Mouse (Mus musculus): ENCODE results near the gene Acsm5. TPM values are rescaled to one million over a fixed set of nuclear protein-coding genes. Genes with fewer than 3 reads are reported as not detected.

Gene Acsm5
- total and polyA plus RNA-seq, 3 experiments: not detected

DNA sequence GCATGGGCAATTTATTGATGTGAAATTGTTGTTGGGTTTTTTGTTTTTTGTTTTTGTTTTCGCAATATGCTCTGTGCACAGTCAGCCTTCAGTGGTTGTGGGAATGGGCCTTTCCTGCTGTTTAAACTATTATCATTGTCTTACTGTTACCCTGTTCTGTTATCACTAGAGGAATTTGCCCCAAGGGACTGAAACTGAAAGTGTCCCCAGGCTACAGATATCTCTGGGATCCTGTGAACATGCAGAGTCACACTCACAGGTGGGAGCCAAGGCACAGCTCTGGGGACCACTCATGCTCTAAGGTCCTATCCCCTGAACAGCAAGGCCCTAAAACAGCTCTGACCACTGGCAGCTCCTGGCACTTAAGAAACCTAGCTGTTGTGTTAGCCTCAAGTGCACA, 7.9 kb downstream of the Acsm5 start:
- no peak overlapping the region for H3K4me3 ChIP-seq (ENCODE audit: control insufficient read depth in 1 of 2, insufficient read depth in 1 of 2, low read depth in 2 of 2, low read length in 2 of 2)
- no peak for DNase-seq (ENCODE audit: low read depth, low spot score)
- no peaks in the 10 kb centered on the region for H3K4me1 ChIP-seq (ENCODE audit: control insufficient read depth in 1 of 2, insufficient read depth in 2 of 2, low read length in 2 of 2)
- H3K9ac ChIP-seq (ENCODE audit: control insufficient read depth, low read depth, low read length, poor library complexity, severe bottlenecking): no peak overlapping the region
- H3K9me3 ChIP-seq (replicated peaks; ENCODE audit: insufficient read depth, low read length): no peaks in the 10 kb centered on the region
- TF ChIP-seq TCF12 (IDR thresholded peaks at IDR 0.05; ENCODE audit: low read depth, low read length) (no peak), SIN3A (IDR thresholded peaks at IDR 0.05; ENCODE audit: low read length) (no peak)
- H3K27me3 ChIP-seq (ENCODE audit: control insufficient read depth in 1 of 2, insufficient read depth in 2 of 2, low read length in 2 of 2): no peaks in the 10 kb centered on the region
- H3K36me3 ChIP-seq (ENCODE audit: control insufficient read depth in 1 of 2, insufficient read depth in 2 of 2, low read length in 2 of 2): no peaks in the 10 kb centered on the region
- H3K27ac ChIP-seq (ENCODE audit: control insufficient read depth, low read depth, low read length): no peak overlapping the region
- H3K79me2 ChIP-seq (ENCODE audit: control insufficient read depth, insufficient read depth, low read length, poor library complexity): no peaks in the 10 kb centered on the region

DNA sequence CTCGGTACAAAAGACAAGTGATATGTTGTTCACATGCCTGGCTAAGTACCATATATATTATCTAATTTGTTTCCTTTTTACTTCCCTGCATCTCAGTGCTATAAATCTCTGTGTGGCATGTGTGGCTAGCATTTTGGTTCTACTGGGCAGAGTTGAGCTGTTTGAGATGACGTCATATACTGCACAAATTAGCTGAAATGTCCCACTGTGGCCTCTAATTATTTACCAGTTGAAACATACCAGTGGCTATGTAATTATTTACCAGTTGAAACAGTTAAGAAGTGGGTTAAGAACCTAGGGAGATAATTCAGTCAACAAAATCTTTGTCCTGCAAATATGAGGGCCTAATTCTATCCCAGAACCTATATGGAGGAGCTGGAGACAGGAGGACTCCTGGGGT, 8.3 kb downstream of the Acsm5 start:
- Histone ChIP-seq H3K9me3 (replicated peaks; ENCODE audit: insufficient read depth, low read length) (no peaks in the 10 kb centered on the region), H3K79me2 (ENCODE audit: control insufficient read depth, insufficient read depth, low read length, poor library complexity) (no peaks in the 10 kb centered on the region), H3K4me1 (ENCODE audit: control insufficient read depth in 1 of 2, insufficient read depth in 2 of 2, low read length in 2 of 2) (no peaks in the 10 kb centered on the region), H3K9ac (ENCODE audit: control insufficient read depth, low read depth, low read length, poor library complexity, severe bottlenecking) (no peak overlapping the region), H3K27me3 (ENCODE audit: control insufficient read depth in 1 of 2, insufficient read depth in 2 of 2, low read length in 2 of 2) (no peaks in the 10 kb centered on the region), H3K4me3 (ENCODE audit: control insufficient read depth in 1 of 2, insufficient read depth in 1 of 2, low read depth in 2 of 2, low read length in 2 of 2) (no peak overlapping the region), H3K27ac (ENCODE audit: control insufficient read depth, low read depth, low read length) (no peak overlapping the region), H3K36me3 (ENCODE audit: control insufficient read depth in 1 of 2, insufficient read depth in 2 of 2, low read length in 2 of 2) (no peaks in the 10 kb centered on the region)
- DNase-seq (ENCODE audit: low read depth, low spot score): no peak
- TF ChIP-seq NRF1 (IDR thresholded peaks at IDR 0.05; ENCODE audit: insufficient read depth, low read depth, low read length, poor library complexity, severe bottlenecking) (no peak), ELF1 (IDR thresholded peaks at IDR 0.05; ENCODE audit: low read depth, low read length) (no peak), CTCF (IDR thresholded peaks at IDR 0.05 in 2 of 3, conservative IDR thresholded peaks at IDR 0.05 in 1 of 3; ENCODE audit: control insufficient read depth in 1 of 3, insufficient read depth in 1 of 3, low read depth in 2 of 3, low read length in 3 of 3, poor library complexity in 1 of 3, severe bottlenecking in 1 of 3) (no peak), TBP (IDR thresholded peaks at IDR 0.05; ENCODE audit: low read depth, low read length) (no peak), BHLHE40 (IDR thresholded peaks at IDR 0.05; ENCODE audit: borderline replicate concordance, low read depth, low read length) (no peak), ZMIZ1 (IDR thresholded peaks at IDR 0.05; ENCODE audit: low read depth, low read length) (no peak), UBTF (IDR thresholded peaks at IDR 0.05; ENCODE audit: borderline replicate concordance, insufficient read depth, low read depth, low read length) (no peak), ETS1 (IDR thresholded peaks at IDR 0.05; ENCODE audit: low read depth, low read length) (no peak)

DNA sequence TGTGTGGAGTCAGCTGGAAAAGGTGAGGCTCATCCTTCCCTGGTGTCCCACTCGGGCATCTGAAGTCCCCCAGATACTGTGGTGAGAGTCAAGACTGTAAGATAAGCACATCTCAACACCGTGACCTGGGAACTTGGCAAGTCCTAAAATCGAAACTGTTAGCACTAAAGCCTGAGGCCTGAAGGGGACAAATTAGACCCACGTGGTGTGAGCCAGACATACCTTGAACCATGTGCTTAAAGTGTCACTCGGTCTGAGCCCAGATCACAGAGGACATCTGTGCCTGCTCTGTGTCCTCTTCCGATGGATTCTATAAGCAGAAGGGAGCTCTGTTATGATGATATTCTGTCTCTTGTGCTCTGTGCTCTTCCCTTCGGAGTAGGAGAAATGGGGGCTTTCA, 9.4 kb downstream of the Acsm5 start:
- DNase-seq (ENCODE audit: low read depth, low spot score): no peak
- Histone ChIP-seq H3K4me1 (ENCODE audit: control insufficient read depth in 1 of 2, insufficient read depth in 2 of 2, low read length in 2 of 2) (no peaks in the 10 kb centered on the region), H3K4me3 (ENCODE audit: control insufficient read depth in 1 of 2, insufficient read depth in 1 of 2, low read depth in 2 of 2, low read length in 2 of 2) (no peak overlapping the region), H3K36me3 (ENCODE audit: control insufficient read depth in 1 of 2, insufficient read depth in 2 of 2, low read length in 2 of 2) (no peaks in the 10 kb centered on the region), H3K79me2 (ENCODE audit: control insufficient read depth, insufficient read depth, low read length, poor library complexity) (no peaks in the 10 kb centered on the region), H3K27me3 (ENCODE audit: control insufficient read depth in 1 of 2, insufficient read depth in 2 of 2, low read length in 2 of 2) (no peaks in the 10 kb centered on the region), H3K9ac (ENCODE audit: control insufficient read depth, low read depth, low read length, poor library complexity, severe bottlenecking) (no peak overlapping the region), H3K9me3 (replicated peaks; ENCODE audit: insufficient read depth, low read length) (no peaks in the 10 kb centered on the region), H3K27ac (ENCODE audit: control insufficient read depth, low read depth, low read length) (no peak overlapping the region)
- TF ChIP-seq MEF2A (IDR thresholded peaks at IDR 0.05; ENCODE audit: extremely low read depth, insufficient replicate concordance, low read depth, low read length, poor library complexity, severe bottlenecking): no peak
- TF ChIP-seq E2F4 (IDR thresholded peaks at IDR 0.05; ENCODE audit: borderline replicate concordance, low read depth, low read length): no peak
- no peak for TF ChIP-seq UBTF (IDR thresholded peaks at IDR 0.05; ENCODE audit: borderline replicate concordance, insufficient read depth, low read depth, low read length)
- TF ChIP-seq TAL1 (IDR thresholded peaks at IDR 0.05; ENCODE audit: low read length): no peak
- no peak for TF ChIP-seq MAX (IDR thresholded peaks at IDR 0.05; ENCODE audit: low read length)
- no peak for TF ChIP-seq EP300 (IDR thresholded peaks at IDR 0.05; ENCODE audit: low read depth in 1 of 2, low read length in 2 of 2)
- no peak for TF ChIP-seq NELFE (IDR thresholded peaks at IDR 0.05; ENCODE audit: low read depth, low read length)
- no peak for TF ChIP-seq KAT2A (conservative IDR thresholded peaks at IDR 0.05; ENCODE audit: low read depth, low read length)
